Mouse (Mus musculus): ENCODE data around the gene Phb. TPM values are rescaled to one million over a fixed set of nuclear protein-coding genes. Genes with fewer than 3 reads are reported as not detected.
A peak's percentile ranks its signal among the peaks of the same experiment; 100 is the strongest.

Gene Phb
- polyA plus RNA-seq, 1 experiment = 255 TPM

DNA sequence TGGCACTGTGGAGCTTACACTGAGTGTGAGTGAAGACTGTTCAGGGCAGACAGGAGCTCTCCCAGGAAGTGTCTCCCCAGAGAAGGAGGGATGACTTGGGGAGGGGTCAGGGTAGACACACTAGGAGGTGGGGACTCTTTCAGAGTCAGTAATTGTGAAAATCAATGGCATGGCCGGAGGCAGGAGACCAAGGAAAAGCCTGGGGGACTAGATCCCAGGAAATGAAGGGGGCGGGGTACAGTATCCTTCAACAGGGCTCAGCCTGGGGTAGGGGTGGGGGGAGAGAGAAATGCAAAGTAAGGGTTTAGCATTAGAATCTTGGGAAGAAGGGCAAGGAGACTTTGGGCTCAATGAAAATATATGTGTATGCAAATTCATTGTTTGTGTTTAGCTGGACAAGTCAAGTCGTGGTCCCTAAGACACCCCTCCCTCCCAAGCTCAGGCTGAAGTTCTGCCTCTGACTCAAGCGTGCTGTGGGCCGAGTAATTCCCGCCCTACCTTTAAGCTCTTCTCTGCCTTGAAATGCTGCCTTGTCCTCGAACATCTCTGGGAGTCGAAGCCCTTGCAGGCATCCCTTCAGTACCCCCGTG is 45.1 kb upstream of the Phb start:
- peak overlapping the region; percentile 66 for H3K9ac ChIP-seq (ENCODE audit: low read depth, poor library complexity, severe bottlenecking)
- H3K4me3 ChIP-seq (ENCODE audit: low read depth, low read length) = peak overlapping the region; percentile 50
- H3K27me3 ChIP-seq (ENCODE audit: control insufficient read depth, insufficient read depth, low read length, poor library complexity, severe bottlenecking) = no peaks in the 10 kb centered on the region
- no peaks in the 10 kb centered on the region for H3K9me3 ChIP-seq (replicated peaks; ENCODE audit: control insufficient read depth, insufficient read depth, low read length, poor library complexity, severe bottlenecking)
- H3K4me1 ChIP-seq (ENCODE audit: control insufficient read depth, insufficient read depth, low read length) = peaks cover 23% of the 10 kb centered on the region
- peak overlapping the region; percentile 93 for H3K27ac ChIP-seq (ENCODE audit: insufficient read depth, low read length)
- no peaks in the 10 kb centered on the region for H3K36me3 ChIP-seq (ENCODE audit: control insufficient read depth, insufficient read depth, low read length, poor library complexity, severe bottlenecking)
- TF ChIP-seq EP300 (IDR thresholded peaks at IDR 0.05; ENCODE audit: insufficient read depth, low read depth, low read length) (peak; percentile 91), CTCF (IDR thresholded peaks at IDR 0.05; ENCODE audit: low read depth, low read length) (no peak)

DNA sequence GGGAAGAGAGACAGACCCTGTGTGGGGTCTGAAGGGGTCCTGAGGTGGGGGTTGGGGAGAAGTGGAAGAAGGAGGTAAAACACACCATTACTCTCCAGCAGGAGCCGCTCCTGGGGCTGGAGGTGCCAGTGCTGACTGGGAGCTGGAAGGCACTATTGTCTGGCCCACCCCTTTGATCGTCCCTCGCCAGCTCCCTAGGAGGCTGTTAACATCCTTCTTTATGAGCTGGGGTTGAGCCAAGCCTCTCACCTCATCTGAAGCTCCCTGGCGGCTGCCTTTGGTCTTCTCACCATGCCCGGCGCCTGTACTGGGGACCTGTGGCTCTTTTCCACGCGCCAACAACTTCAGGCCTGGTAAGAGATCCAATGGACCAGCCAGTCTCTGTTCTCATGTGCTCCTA is 44.3 kb upstream of the Phb start:
- peaks cover 23% of the 10 kb centered on the region for H3K4me1 ChIP-seq (ENCODE audit: control insufficient read depth, insufficient read depth, low read length)
- no peaks in the 10 kb centered on the region for H3K36me3 ChIP-seq (ENCODE audit: control insufficient read depth, insufficient read depth, low read length, poor library complexity, severe bottlenecking)
- H3K9me3 ChIP-seq (replicated peaks; ENCODE audit: control insufficient read depth, insufficient read depth, low read length, poor library complexity, severe bottlenecking) = no peaks in the 10 kb centered on the region
- peak overlapping the region; percentile 93 for H3K27ac ChIP-seq (ENCODE audit: insufficient read depth, low read length)
- TF ChIP-seq POLR2A (IDR thresholded peaks at IDR 0.05; ENCODE audit: insufficient read depth, low read length) = no peak
- TF ChIP-seq CTCF (IDR thresholded peaks at IDR 0.05; ENCODE audit: low read depth, low read length) = no peak
- TF ChIP-seq EP300 (IDR thresholded peaks at IDR 0.05; ENCODE audit: insufficient read depth, low read depth, low read length) = 0 out of 2 replicates have a peak, but pooled peaks have one; percentile 24
- H3K4me3 ChIP-seq (ENCODE audit: low read depth, low read length) = peak overlapping the region; percentile 50
- H3K9ac ChIP-seq (ENCODE audit: low read depth, poor library complexity, severe bottlenecking) = peak overlapping the region; percentile 66
- H3K27me3 ChIP-seq (ENCODE audit: control insufficient read depth, insufficient read depth, low read length, poor library complexity, severe bottlenecking) = no peaks in the 10 kb centered on the region

GRCm38 (mm10) chr11:95630558-95630957 is 36.2 kb upstream of the Phb start:
- no peak overlapping the region for H3K4me3 ChIP-seq (ENCODE audit: low read depth, low read length)
- H3K9me3 ChIP-seq (replicated peaks; ENCODE audit: control insufficient read depth, insufficient read depth, low read length, poor library complexity, severe bottlenecking) = no peaks in the 10 kb centered on the region
- H3K27me3 ChIP-seq (ENCODE audit: control insufficient read depth, insufficient read depth, low read length, poor library complexity, severe bottlenecking) = no peaks in the 10 kb centered on the region
- H3K4me1 ChIP-seq (ENCODE audit: control insufficient read depth, insufficient read depth, low read length) = peaks cover 25% of the 10 kb centered on the region
- H3K9ac ChIP-seq (ENCODE audit: low read depth, poor library complexity, severe bottlenecking) = no peak overlapping the region
- no peaks in the 10 kb centered on the region for H3K36me3 ChIP-seq (ENCODE audit: control insufficient read depth, insufficient read depth, low read length, poor library complexity, severe bottlenecking)
- H3K27ac ChIP-seq (ENCODE audit: insufficient read depth, low read length) = no peak overlapping the region
- TF ChIP-seq EP300 (IDR thresholded peaks at IDR 0.05; ENCODE audit: insufficient read depth, low read depth, low read length) = no peak
- no peak for TF ChIP-seq POLR2A (IDR thresholded peaks at IDR 0.05; ENCODE audit: insufficient read depth, low read length)
- TF ChIP-seq CTCF (IDR thresholded peaks at IDR 0.05; ENCODE audit: low read depth, low read length) = no peak

DNA sequence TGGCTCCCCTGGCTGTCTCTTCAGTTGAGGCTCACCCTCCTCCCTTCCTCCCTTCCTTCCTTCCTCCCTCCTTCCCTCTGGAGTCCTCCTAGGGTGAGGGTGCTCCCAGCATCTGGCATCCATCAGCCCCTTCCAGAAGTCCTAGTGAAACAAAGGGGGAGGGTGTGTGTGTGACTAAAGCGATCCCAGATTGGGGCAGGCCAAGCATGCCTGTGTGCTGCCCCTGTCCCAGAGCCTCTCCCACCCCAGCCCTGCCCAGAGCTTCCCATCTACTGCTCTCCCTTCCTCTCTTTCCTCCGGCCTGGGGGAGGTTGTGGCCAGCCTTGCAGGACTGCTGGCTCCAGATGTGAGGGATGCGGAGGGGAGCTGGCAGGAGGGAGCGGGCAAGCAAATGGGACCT is 35.5 kb upstream of the Phb start:
- no peak overlapping the region for H3K4me3 ChIP-seq (ENCODE audit: low read depth, low read length)

DNA sequence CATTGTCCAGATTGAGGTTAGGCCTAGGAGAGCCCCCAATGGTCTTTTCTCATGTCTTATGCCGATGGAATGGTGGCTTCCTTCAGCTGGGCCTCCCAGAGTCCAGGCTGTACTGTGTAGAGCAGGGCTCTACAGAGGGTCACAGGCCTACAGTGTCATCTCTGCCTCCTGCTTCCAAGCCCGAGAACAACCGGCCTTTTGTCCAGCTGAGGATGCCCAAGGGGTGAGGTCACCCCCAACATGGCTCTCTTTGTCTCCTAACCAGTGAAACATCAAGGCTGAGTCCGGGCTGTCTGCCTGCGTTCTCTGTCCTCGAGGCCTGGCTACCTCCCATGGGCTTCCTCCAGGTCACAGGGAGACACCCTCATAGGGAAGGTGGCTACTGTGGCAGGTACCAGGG is 34.3 kb upstream of the Phb start:
- Histone ChIP-seq H3K27ac (ENCODE audit: insufficient read depth, low read length) (no peak overlapping the region), H3K9ac (ENCODE audit: low read depth, poor library complexity, severe bottlenecking) (no peak overlapping the region), H3K36me3 (ENCODE audit: control insufficient read depth, insufficient read depth, low read length, poor library complexity, severe bottlenecking) (no peaks in the 10 kb centered on the region), H3K4me1 (ENCODE audit: control insufficient read depth, insufficient read depth, low read length) (peaks cover 28% of the 10 kb centered on the region), H3K9me3 (replicated peaks; ENCODE audit: control insufficient read depth, insufficient read depth, low read length, poor library complexity, severe bottlenecking) (no peaks in the 10 kb centered on the region), H3K4me3 (ENCODE audit: low read depth, low read length) (no peak overlapping the region), H3K27me3 (ENCODE audit: control insufficient read depth, insufficient read depth, low read length, poor library complexity, severe bottlenecking) (no peaks in the 10 kb centered on the region)
- no peak for TF ChIP-seq CTCF (IDR thresholded peaks at IDR 0.05; ENCODE audit: low read depth, low read length)
- no peak for TF ChIP-seq EP300 (IDR thresholded peaks at IDR 0.05; ENCODE audit: insufficient read depth, low read depth, low read length)
- no peak for TF ChIP-seq POLR2A (IDR thresholded peaks at IDR 0.05; ENCODE audit: insufficient read depth, low read length)

More for the DNA sequence above, 35.5 kb upstream of the Phb start:
- Histone ChIP-seq H3K4me1 (ENCODE audit: control insufficient read depth, insufficient read depth, low read length) (peaks cover 28% of the 10 kb centered on the region), H3K36me3 (ENCODE audit: control insufficient read depth, insufficient read depth, low read length, poor library complexity, severe bottlenecking) (no peaks in the 10 kb centered on the region), H3K27ac (ENCODE audit: insufficient read depth, low read length) (no peak overlapping the region), H3K9ac (ENCODE audit: low read depth, poor library complexity, severe bottlenecking) (no peak overlapping the region), H3K27me3 (ENCODE audit: control insufficient read depth, insufficient read depth, low read length, poor library complexity, severe bottlenecking) (no peaks in the 10 kb centered on the region), H3K9me3 (replicated peaks; ENCODE audit: control insufficient read depth, insufficient read depth, low read length, poor library complexity, severe bottlenecking) (no peaks in the 10 kb centered on the region)
- TF ChIP-seq CTCF (IDR thresholded peaks at IDR 0.05; ENCODE audit: low read depth, low read length) = no peak
- no peak for TF ChIP-seq EP300 (IDR thresholded peaks at IDR 0.05; ENCODE audit: insufficient read depth, low read depth, low read length)
- no peak for TF ChIP-seq POLR2A (IDR thresholded peaks at IDR 0.05; ENCODE audit: insufficient read depth, low read length)

GRCm38 (mm10) chr11:95633512-95634000 is 33.2 kb upstream of the Phb start:
- peaks cover 28% of the 10 kb centered on the region for H3K4me1 ChIP-seq (ENCODE audit: control insufficient read depth, insufficient read depth, low read length)
- no peak overlapping the region for H3K27ac ChIP-seq (ENCODE audit: insufficient read depth, low read length)

More at GRCm38 (mm10) chr11:95633512-95634000, 33.2 kb upstream of the Phb start:
- H3K9me3 ChIP-seq (replicated peaks; ENCODE audit: control insufficient read depth, insufficient read depth, low read length, poor library complexity, severe bottlenecking) = no peaks in the 10 kb centered on the region
- no peaks in the 10 kb centered on the region for H3K36me3 ChIP-seq (ENCODE audit: control insufficient read depth, insufficient read depth, low read length, poor library complexity, severe bottlenecking)
- no peaks in the 10 kb centered on the region for H3K27me3 ChIP-seq (ENCODE audit: control insufficient read depth, insufficient read depth, low read length, poor library complexity, severe bottlenecking)
- no peak overlapping the region for H3K4me3 ChIP-seq (ENCODE audit: low read depth, low read length)
- no peak overlapping the region for H3K9ac ChIP-seq (ENCODE audit: low read depth, poor library complexity, severe bottlenecking)
- TF ChIP-seq CTCF (IDR thresholded peaks at IDR 0.05; ENCODE audit: low read depth, low read length) = no peak
- TF ChIP-seq EP300 (IDR thresholded peaks at IDR 0.05; ENCODE audit: insufficient read depth, low read depth, low read length) = no peak
- no peak for TF ChIP-seq POLR2A (IDR thresholded peaks at IDR 0.05; ENCODE audit: insufficient read depth, low read length)

Measured in ES-Bruce4 (cell line).